9 mouse cellular contexts compared by ENCODE assay signal in the genomic region with DNA sequence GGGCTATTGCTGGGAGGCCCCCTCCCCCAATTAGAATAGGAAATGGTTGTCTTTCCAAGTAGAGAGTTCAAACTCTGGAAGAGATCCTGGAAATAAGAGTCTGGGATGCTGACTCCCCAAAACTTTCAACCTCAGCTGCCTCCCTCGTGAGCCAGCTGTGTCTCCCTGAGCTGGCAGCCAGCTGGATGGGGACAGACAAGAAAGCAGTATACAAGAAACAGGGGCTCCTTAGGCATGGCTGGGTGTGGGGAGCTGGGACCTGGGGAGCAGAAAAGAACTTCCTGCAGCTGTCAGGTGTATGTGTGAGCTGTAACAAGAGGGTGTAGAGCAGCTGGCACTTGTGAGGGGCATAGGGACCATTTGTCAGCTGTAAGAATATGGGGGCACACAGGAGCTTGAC. TPM values are rescaled to one million over a fixed set of nuclear protein-coding genes. Genes with fewer than 3 reads are reported as not detected.
DNase-seq lines count a peak whose midpoint lies in the region; ATAC-seq and TF ChIP-seq lines count a peak whose summit lies in the region.
"Had no signal": no experiment of that assay in that cellular context is flagged by ENCODE, and none has a peak within 500 bp of the region (broad histone marks: within the 10 kb centered on the region; RNA-seq: fewer than 3 reads in every experiment).

No protein-coding gene starts in this region.

- peaks cover 90% of the 10 kb centered on the region for H3K4me1 ChIP-seq in lung, embryonic 15.5 days
- peaks cover 38% of the 10 kb centered on the region for H3K4me1 ChIP-seq in lung, adult 2 months (ENCODE audit: control insufficient read depth, insufficient read depth, low read length)
- peaks cover 82% of the 10 kb centered on the region for H3K4me1 ChIP-seq in liver, embryonic 11.5 days (replicated peaks; ENCODE audit: control insufficient read depth, insufficient read depth, low read length)

- peak overlapping the region; percentile 98 for H3K27ac ChIP-seq in lung, embryonic 15.5 days
- peak overlapping the region; percentile 48 for H3K27ac ChIP-seq in liver, embryonic 11.5 days (ENCODE audit: low read depth, low read length)
- H3K27ac ChIP-seq: liver, embryonic 14.5 days had no signal

- peak overlapping the region; percentile 65; the same call in 1 of the 2 replicates for H3K4me2 ChIP-seq in lung, embryonic 15.5 days
- no peak overlapping the region for H3K4me2 ChIP-seq in liver, embryonic 11.5 days

- no peak for TF ChIP-seq CTCF in lung, adult 2 months (IDR thresholded peaks at IDR 0.05; ENCODE audit: insufficient read depth, low read length)

- H3K27me3 ChIP-seq in lung, embryonic 15.5 days: no peaks in the 10 kb centered on the region
- H3K27me3 ChIP-seq in liver, embryonic 11.5 days (replicated peaks; ENCODE audit: control insufficient read depth, insufficient read depth, low read length): no peaks in the 10 kb centered on the region

- DNase-seq in cerebellum, adult 9-11 months: peak; percentile 63
- DNase-seq in cerebellum, adult 8-10 months: no peak
- DNase-seq in lung, adult 2 months: no peak
- DNase-seq in liver, embryonic 11.5 days (ENCODE audit: low spot score): no peak
- peak; percentile 92 for DNase-seq in thymus, postnatal 0 days (ENCODE audit: low spot score)
- DNase-seq in T-cell, adult 2 months (ENCODE audit: low spot score): no peak
- no peak for DNase-seq in layer of hippocampus, adult 18-20 months (ENCODE audit: low spot score in 2 of 2)

- no peak for ATAC-seq in lung, embryonic 15.5 days (ENCODE audit: borderline replicate concordance, extremely low read depth, low FRiP score, low TSS enrichment)
- no peak for ATAC-seq in liver, embryonic 11.5 days (replicated peaks; ENCODE audit: low FRiP score)

- H3K9ac ChIP-seq in lung, embryonic 15.5 days: no peak overlapping the region
- peak overlapping the region; percentile 37; the same call in 1 of the 2 replicates for H3K9ac ChIP-seq in liver, embryonic 11.5 days (ENCODE audit: low read depth, low read length)

- no peaks in the 10 kb centered on the region for H3K36me3 ChIP-seq in lung, embryonic 15.5 days
- no peaks in the 10 kb centered on the region for H3K36me3 ChIP-seq in liver, embryonic 11.5 days (ENCODE audit: control insufficient read depth, insufficient read depth, low read length)

- no peaks in the 10 kb centered on the region for H3K9me3 ChIP-seq in lung, embryonic 15.5 days
- no peaks in the 10 kb centered on the region for H3K9me3 ChIP-seq in liver, embryonic 11.5 days (ENCODE audit: control insufficient read depth, low read length)

- no peak overlapping the region for H3K4me3 ChIP-seq in lung, embryonic 15.5 days
- no peak overlapping the region for H3K4me3 ChIP-seq in lung, adult 2 months (replicated peaks; ENCODE audit: extremely low read depth, low read depth, low read length)
- no peak overlapping the region for H3K4me3 ChIP-seq in liver, embryonic 11.5 days (ENCODE audit: low read depth, low read length)

- TF ChIP-seq POLR2A in lung, adult 2 months (IDR thresholded peaks at IDR 0.05; ENCODE audit: borderline replicate concordance, extremely low read depth, low read depth, low read length): no peak

- 17% methylated on average over 1 of the region's 1 CpGs for WGBS in lung, embryonic 15.5 days
- WGBS in lung, adult 2 months: 18% methylated on average over 1 of the region's 1 CpGs
- 67% methylated on average over 1 of the region's 1 CpGs for WGBS in liver, embryonic 11.5 days

RNA-seq across cellular contexts. Expression of gene Tnk2, which starts 16.4 kb away (rescaled TPM):
- 17.2 and 17.6 TPM in 2 replicates for polyA plus RNA-seq in lung, embryonic 15.5 days (2015; fragmentation: Nextera tagmentation; extraction: Ambion mirVana)
- 107 and 119 TPM in 2 replicates for polyA plus RNA-seq in lung, adult 2 months (2012; rRNA removed)
- 10.8 and 11.6 TPM in 2 replicates for polyA plus RNA-seq in liver, embryonic 11.5 days (2014; fragmentation: Nextera tagmentation; extraction: Ambion mirVana)
- polyA plus RNA-seq in thymus, postnatal 0 days (2015; fragmentation: Nextera tagmentation; extraction: Ambion mirVana): 20.1 and 23.5 TPM in 2 replicates
- total RNA-seq in layer of hippocampus, adult 18-20 months (2021): 100 to 1,000 TPM; 227 to 233 TPM

RNA-seq across cellular contexts. Expression of gene Tfrc, which starts 51.4 kb away (rescaled TPM):
- 50.5 and 53.8 TPM in 2 replicates for polyA plus RNA-seq in lung, embryonic 15.5 days (2015; fragmentation: Nextera tagmentation; extraction: Ambion mirVana)
- 7.5 and 12.8 TPM in 2 replicates for polyA plus RNA-seq in lung, adult 2 months (2012; rRNA removed)
- 220 and 245 TPM in 2 replicates for polyA plus RNA-seq in liver, embryonic 11.5 days (2014; fragmentation: Nextera tagmentation; extraction: Ambion mirVana)
- 40.0 and 43.4 TPM in 2 replicates for polyA plus RNA-seq in thymus, postnatal 0 days (2015; fragmentation: Nextera tagmentation; extraction: Ambion mirVana)
- total RNA-seq in layer of hippocampus, adult 18-20 months (2021): 10 to 100 TPM; 37.3 to 43.2 TPM

Comparison
In these comparisons a context has a peak if more than half of its experiments do, and no peak if none do; other contexts are left out.
1. DNase-seq: peak in cerebellum, adult 9-11 months (single experiment) and thymus, postnatal 0 days (single experiment); none in cerebellum, adult 8-10 months (single experiment), lung, adult 2 months (single experiment), liver, embryonic 11.5 days (single experiment), T-cell, adult 2 months (single experiment) and layer of hippocampus, adult 18-20 months (0 of 2).